ENCODE assay signal across 8 mouse cellular contexts in genomic region chr15:85599887-85600695, GRCm38 (mm10). TPM values are rescaled to one million over a fixed set of nuclear protein-coding genes. Genes with fewer than 3 reads are reported as not detected.
DNase-seq lines count a peak whose midpoint lies in the region; ATAC-seq and TF ChIP-seq lines count a peak whose summit lies in the region.

No protein-coding gene starts in this region.

- 0 out of 2 replicates have a peak, but pooled peaks have one; percentile 20 for ATAC-seq in neural tube, embryonic 11.5 days (ENCODE audit: insufficient read depth, low FRiP score, low TSS enrichment)
- peak; percentile 50 for ATAC-seq in forebrain, postnatal 0 days
- ATAC-seq in hematopoietic stem cell, adult 5-6 weeks (replicated peaks in 1 of 2; ENCODE audit: insufficient read depth in 1 of 2, low FRiP score in 2 of 2, low TSS enrichment in 1 of 2, low read depth in 1 of 2, poor library complexity in 2 of 2, severe bottlenecking in 2 of 2): peak; percentile 16 to 33; a peak in 1 of 4 replicates
- ATAC-seq in limb, embryonic 15.5 days (ENCODE audit: insufficient number of reproducible peaks, low FRiP score, low TSS enrichment, low read depth): 0 out of 2 replicates have a peak, but pooled peaks have one; percentile 16
- 0 out of 2 replicates have a peak, but pooled peaks have one; percentile 57 for ATAC-seq in neural tube, embryonic 13.5 days (ENCODE audit: low read depth)
- ATAC-seq in cerebellum, adult (ENCODE audit: insufficient number of reproducible peaks, low FRiP score, low TSS enrichment): no peak

- no peak overlapping the region for H3K27ac ChIP-seq in neural tube, embryonic 11.5 days (ENCODE audit: low read depth, low read length)
- H3K27ac ChIP-seq in forebrain, postnatal 0 days (ENCODE audit: low read depth, low read length): no peak overlapping the region
- H3K27ac ChIP-seq in limb, embryonic 15.5 days: peak overlapping the region; percentile 68
- no peak overlapping the region for H3K27ac ChIP-seq in neural tube, embryonic 13.5 days (replicated peaks)

- 27% methylated on average over 17 of the region's 18 CpGs for WGBS in neural tube, embryonic 11.5 days
- WGBS in forebrain, postnatal 0 days: 19% methylated on average over 18 of the region's 18 CpGs
- 23% methylated on average over 18 of the region's 18 CpGs for WGBS in limb, embryonic 15.5 days
- WGBS in neural tube, embryonic 13.5 days: 13% methylated on average over 18 of the region's 18 CpGs

- H3K4me1 ChIP-seq in neural tube, embryonic 11.5 days (ENCODE audit: control insufficient read depth, insufficient read depth, low read length): no peaks in the 10 kb centered on the region
- no peaks in the 10 kb centered on the region for H3K4me1 ChIP-seq in forebrain, postnatal 0 days (ENCODE audit: insufficient read depth)
- peaks cover 21% of the 10 kb centered on the region for H3K4me1 ChIP-seq in limb, embryonic 15.5 days
- H3K4me1 ChIP-seq in neural tube, embryonic 13.5 days (replicated peaks): peaks cover 29% of the 10 kb centered on the region

- no peak for TF ChIP-seq CTCF in forebrain, postnatal 0 days (IDR thresholded peaks at IDR 0.05; ENCODE audit: low read depth)

- H3K27me3 ChIP-seq in neural tube, embryonic 11.5 days (ENCODE audit: control insufficient read depth, insufficient read depth, low read length): no peaks in the 10 kb centered on the region
- no peaks in the 10 kb centered on the region for H3K27me3 ChIP-seq in forebrain, postnatal 0 days (ENCODE audit: insufficient read depth, low read length)
- H3K27me3 ChIP-seq in limb, embryonic 15.5 days: no peaks in the 10 kb centered on the region
- H3K27me3 ChIP-seq in neural tube, embryonic 13.5 days: no peaks in the 10 kb centered on the region; the same call in 1 of the 2 replicates

- no peak for DNase-seq in neural tube, embryonic 11.5 days (ENCODE audit: low spot score)
- DNase-seq in neural tube, embryonic 10.5 days (ENCODE audit: extremely low spot score, low spot score): no peak
- DNase-seq in adipocyte (ENCODE audit: low spot score): peak; percentile 53
- no peak for DNase-seq in forebrain, postnatal 0 days

- H3K9me3 ChIP-seq in neural tube, embryonic 11.5 days (ENCODE audit: control insufficient read depth, low read length): no peaks in the 10 kb centered on the region
- H3K9me3 ChIP-seq in forebrain, postnatal 0 days (ENCODE audit: low read length): no peaks in the 10 kb centered on the region
- no peaks in the 10 kb centered on the region for H3K9me3 ChIP-seq in limb, embryonic 15.5 days
- no peaks in the 10 kb centered on the region for H3K9me3 ChIP-seq in neural tube, embryonic 13.5 days

- H3K9ac ChIP-seq in neural tube, embryonic 11.5 days (ENCODE audit: low read length): no peak overlapping the region
- H3K9ac ChIP-seq in forebrain, postnatal 0 days: no peak overlapping the region
- no peak overlapping the region for H3K9ac ChIP-seq in limb, embryonic 15.5 days
- H3K9ac ChIP-seq in neural tube, embryonic 13.5 days: peak overlapping the region; percentile 13; the same call in 1 of the 2 replicates

- H3K4me3 ChIP-seq in neural tube, embryonic 11.5 days (ENCODE audit: low read depth, low read length): no peak overlapping the region
- no peak overlapping the region for H3K4me3 ChIP-seq in forebrain, postnatal 0 days (ENCODE audit: low read depth, low read length)
- no peak overlapping the region for H3K4me3 ChIP-seq in limb, embryonic 15.5 days
- no peak overlapping the region for H3K4me3 ChIP-seq in neural tube, embryonic 13.5 days

- no peaks in the 10 kb centered on the region for H3K36me3 ChIP-seq in neural tube, embryonic 11.5 days (ENCODE audit: control insufficient read depth, insufficient read depth, low read length)
- no peaks in the 10 kb centered on the region for H3K36me3 ChIP-seq in forebrain, postnatal 0 days (ENCODE audit: insufficient read depth)
- H3K36me3 ChIP-seq in limb, embryonic 15.5 days: no peaks in the 10 kb centered on the region
- H3K36me3 ChIP-seq in neural tube, embryonic 13.5 days: no peaks in the 10 kb centered on the region

- no peak overlapping the region for H3K4me2 ChIP-seq in neural tube, embryonic 11.5 days (ENCODE audit: low read depth)
- no peak overlapping the region for H3K4me2 ChIP-seq in forebrain, postnatal 0 days (ENCODE audit: low read depth)
- 0 out of 2 replicates have a peak overlapping the region, but pooled peaks have one; percentile 12 for H3K4me2 ChIP-seq in limb, embryonic 15.5 days
- H3K4me2 ChIP-seq in neural tube, embryonic 13.5 days: peak overlapping the region; percentile 18; the same call in 1 of the 2 replicates

RNA-seq across cellular contexts. Expression of gene Wnt7b, which starts 17.8 kb away (rescaled TPM):
- polyA plus RNA-seq in neural tube, embryonic 11.5 days (2014; fragmentation: Nextera tagmentation; extraction: Ambion mirVana): 81.7 and 85.1 TPM in 2 replicates
- total RNA-seq in forebrain, postnatal 0 days (2014; rRNA removed): 59.3 and 67.3 TPM in 2 replicates
- polyA plus RNA-seq in forebrain, postnatal 0 days (2015; fragmentation: Nextera tagmentation; extraction: Ambion mirVana): 54.0 and 68.4 TPM in 2 replicates
- not detected in 2 replicates for total RNA-seq in hematopoietic stem cell, adult 5-6 weeks (2017)
- polyA plus RNA-seq in limb, embryonic 15.5 days (2015; fragmentation: Nextera tagmentation; extraction: Ambion mirVana): 49.5 and 62.1 TPM in 2 replicates
- polyA plus RNA-seq in neural tube, embryonic 13.5 days (2015; fragmentation: Nextera tagmentation; extraction: Ambion mirVana): 34.2 and 37.7 TPM in 2 replicates

Comparison
In these comparisons a context has a peak if more than half of its experiments do, and no peak if none do; other contexts are left out.
1. H3K4me2 ChIP-seq: peak in limb, embryonic 15.5 days (single experiment) and neural tube, embryonic 13.5 days (single experiment); none in neural tube, embryonic 11.5 days (single experiment) and forebrain, postnatal 0 days (single experiment).